Mouse (Mus musculus): ENCODE measurements around the gene Tatdn2. TPM values are rescaled to one million over a fixed set of nuclear protein-coding genes. Genes with fewer than 3 reads are reported as not detected.
"Not testable (repeated sequence)": the region's sequence is repeated elsewhere in the genome, so short reads cannot be mapped to it uniquely, and the experiment has no call there.

Gene Tatdn2
- total RNA-seq, 2 experiments from 2014 or later, result 66.2 to 72.0 TPM

GRCm38 (mm10) chr6:113712718-113713117 is 15.9 kb downstream of the Tatdn2 start:
- no peak for DNase-seq (ENCODE audit: low spot score in 2 of 2)

DNA sequence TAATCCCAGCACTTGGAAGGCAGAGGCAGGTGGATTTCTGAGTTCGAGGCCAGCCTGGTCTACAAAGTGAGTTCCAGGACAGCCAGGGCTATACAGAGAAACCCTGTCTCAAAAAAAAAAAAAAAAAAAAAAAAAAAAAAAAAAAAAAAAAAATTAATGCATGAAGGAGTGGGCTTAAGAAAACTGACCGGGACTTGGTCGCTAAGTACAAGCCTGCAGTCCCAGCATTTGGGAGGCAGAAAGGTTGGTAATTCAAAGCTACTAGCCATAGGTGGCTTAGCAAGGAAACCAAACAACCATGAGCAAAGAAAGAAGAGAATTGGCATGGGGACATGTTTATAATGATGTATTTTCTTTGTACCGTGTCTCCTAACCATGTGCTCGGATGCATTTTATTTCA is 16.5 kb downstream of the Tatdn2 start:
- not testable (repeated sequence) for DNase-seq (ENCODE audit: low spot score in 2 of 2)

DNA sequence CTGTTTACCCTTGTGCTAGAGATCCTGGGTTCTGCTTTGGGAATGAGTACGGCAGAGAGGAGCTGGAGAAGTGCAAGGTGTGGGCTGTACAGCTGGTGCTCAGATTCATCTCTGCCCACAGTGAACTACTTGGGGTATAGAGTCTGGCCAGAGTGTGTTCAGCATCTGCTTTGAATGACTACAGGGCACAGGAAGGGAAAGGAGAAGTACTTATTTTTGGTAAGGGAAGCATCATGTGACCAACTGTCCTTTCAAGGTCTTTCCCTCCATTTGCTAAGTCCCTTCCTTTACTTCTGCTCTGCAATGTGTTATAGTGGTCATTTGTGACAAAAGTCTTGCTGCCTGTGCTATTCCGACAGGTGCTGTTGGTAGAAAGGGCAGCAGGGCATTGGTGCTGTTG is 17.4 kb downstream of the Tatdn2 start:
- no peak for DNase-seq (ENCODE audit: low spot score in 2 of 2)

GRCm38 (mm10) chr6:113714797-113715196 is 17.9 kb downstream of the Tatdn2 start:
- no peak for DNase-seq (ENCODE audit: low spot score in 2 of 2)

DNA sequence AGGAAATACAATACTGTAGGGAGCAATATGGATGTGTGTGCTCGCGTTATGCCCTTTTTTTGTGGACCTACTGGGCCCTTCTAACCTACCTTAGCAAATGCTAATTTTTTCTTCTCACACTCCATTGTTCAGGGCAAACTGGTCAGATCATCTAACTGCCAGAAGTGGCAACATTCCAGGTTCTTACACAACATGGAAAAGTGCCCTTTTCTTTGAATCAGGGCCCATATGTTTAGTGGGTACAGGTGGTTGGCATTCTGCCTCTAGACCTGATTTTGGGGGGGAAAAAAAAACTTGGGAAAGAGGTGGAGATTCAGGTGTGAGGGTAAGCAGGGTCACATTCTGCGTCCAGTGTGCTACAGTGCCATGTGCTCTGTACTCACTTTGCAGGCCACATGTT is 20.7 kb downstream of the Tatdn2 start:
- DNase-seq (ENCODE audit: low spot score in 2 of 2), result no peak

- DNase-seq (ENCODE audit: low spot score in 2 of 2), result no peak
Measured at GRCm38 (mm10) chr6:113719878-113720277, 23.0 kb downstream of the Tatdn2 start, which contains the start of gene Ghrl. Gene Ghrl (minus strand): TSS chr6:113719880.

GRCm38 (mm10) chr6:113721061-113721460 is 24.2 kb downstream of the Tatdn2 start:
- DNase-seq (ENCODE audit: low spot score in 2 of 2), result no peak

- no peak for DNase-seq (ENCODE audit: low spot score in 2 of 2)
Measured at GRCm38 (mm10) chr6:113728181-113728580, 31.3 kb downstream of the Tatdn2 start.

- DNase-seq (ENCODE audit: low spot score in 2 of 2), result no peak
Measured at GRCm38 (mm10) chr6:113731296-113731695, 34.4 kb downstream of the Tatdn2 start.

DNA sequence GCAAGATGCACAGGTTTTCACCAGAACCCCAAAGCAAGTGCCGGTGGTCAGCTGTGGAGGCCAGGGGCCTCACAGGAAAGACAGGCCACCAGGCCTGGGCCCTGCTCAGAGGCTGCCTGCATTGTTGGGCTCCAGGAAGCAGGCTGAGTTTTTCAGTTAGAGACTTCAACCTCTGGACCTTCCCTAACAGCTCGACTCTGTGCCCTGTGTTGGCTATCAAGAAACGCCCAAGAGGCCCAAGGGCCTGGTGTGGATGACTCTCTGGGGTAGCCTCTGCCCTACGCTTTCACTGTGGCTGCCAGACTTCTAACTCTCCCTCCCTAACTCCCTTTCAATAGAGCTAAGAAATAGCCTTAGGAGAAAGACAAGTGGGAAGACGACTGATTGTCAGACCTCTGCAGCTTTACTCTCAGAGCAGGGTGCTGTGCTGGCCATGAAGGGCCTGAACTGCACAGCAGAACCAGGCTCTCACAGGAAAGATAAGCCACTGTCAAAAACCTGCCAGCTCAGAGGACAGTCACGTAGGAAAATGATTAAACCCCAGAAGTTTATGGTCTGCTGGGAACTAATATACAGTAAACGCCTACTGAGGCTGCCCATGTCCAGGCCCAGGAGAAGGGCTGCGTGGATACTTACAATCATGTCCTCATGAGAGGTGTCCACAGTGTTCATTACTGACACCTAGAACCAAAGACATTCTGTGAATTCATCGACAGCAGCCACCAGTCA is 40.6 kb downstream of the Tatdn2 start:
- DNase-seq (ENCODE audit: low spot score in 2 of 2), result no peak

DNA sequence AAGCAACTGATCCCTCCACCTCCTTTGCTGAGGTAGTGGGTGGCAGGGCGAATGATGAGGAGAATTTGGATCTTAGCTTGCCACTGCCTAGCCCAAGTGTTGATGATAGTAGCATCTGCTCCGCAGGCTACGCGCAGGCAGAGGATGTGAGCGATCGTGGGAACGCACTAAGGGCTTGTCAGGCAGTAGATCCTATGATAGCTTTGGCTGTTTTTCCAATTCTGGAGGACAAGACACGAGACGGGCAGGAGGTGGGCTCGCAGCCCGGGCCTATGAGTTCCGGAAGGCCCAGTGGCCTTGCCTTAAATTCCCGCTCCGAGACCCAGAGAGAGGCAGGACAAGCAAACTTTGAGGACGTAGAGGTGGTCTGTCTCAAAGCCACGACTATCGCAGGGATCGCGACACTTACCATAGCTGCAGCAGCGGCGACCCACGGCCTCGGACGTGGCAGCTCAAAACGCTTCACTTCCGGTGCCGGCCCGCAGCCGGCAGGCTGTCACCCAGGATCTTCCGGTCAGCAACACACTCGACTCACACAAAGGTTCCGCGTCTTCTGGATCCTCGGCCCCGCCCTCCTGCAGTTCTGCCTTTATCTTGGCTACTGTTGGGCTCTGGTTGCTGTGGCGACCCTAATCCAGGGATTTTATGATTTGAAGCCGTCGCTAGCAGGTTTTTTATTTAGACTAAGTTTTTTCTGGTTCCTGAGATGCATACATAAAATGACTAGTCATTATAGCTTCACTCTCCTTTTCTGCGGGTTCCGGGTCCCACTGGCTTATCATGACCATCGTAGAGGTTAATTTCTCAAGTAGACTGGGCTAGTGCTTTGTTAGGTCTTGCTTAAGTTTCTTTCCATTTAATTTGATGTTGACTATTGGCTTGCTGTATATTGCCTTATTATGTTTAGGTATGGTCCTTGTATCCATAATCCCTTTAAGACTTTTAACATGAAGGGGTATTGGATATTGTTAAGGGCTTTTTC is 43.7 kb downstream of the Tatdn2 start, which contains the start of gene Sec13:
Gene Sec13 (minus strand): TSS at position 508 of the 982 bp plus-strand sequence.
- peak; percentile 88 to 90 for DNase-seq (ENCODE audit: low spot score in 2 of 2)

- no peak for DNase-seq (ENCODE audit: low spot score in 2 of 2)
Measured at GRCm38 (mm10) chr6:113741425-113741824, 44.6 kb downstream of the Tatdn2 start.

DNA sequence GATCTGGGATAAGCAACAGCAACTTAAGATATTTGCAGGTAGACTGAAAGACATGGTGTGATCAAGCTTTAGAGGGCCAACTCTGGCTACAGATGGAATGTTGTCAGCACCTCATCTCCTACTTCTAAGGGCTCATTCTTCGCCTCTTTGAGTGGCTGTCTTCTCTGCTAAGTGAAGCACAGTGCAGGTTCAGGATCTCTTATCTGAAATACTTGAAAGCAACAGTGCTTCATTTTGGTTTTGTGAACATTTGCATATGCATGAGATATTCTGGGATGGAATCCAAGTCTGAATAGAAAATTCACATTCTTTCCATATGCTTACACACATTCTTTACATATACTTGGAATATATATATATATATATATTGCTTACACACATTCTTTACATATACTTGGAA is 45.5 kb downstream of the Tatdn2 start:
- no peak for DNase-seq (ENCODE audit: low spot score in 2 of 2)

- DNase-seq (ENCODE audit: low spot score in 2 of 2), result no peak
Measured at GRCm38 (mm10) chr6:113743111-113743510, 46.3 kb downstream of the Tatdn2 start.

GRCm38 (mm10) chr6:113745117-113745516 is 48.3 kb downstream of the Tatdn2 start:
- no peak for DNase-seq (ENCODE audit: low spot score in 2 of 2)

DNA sequence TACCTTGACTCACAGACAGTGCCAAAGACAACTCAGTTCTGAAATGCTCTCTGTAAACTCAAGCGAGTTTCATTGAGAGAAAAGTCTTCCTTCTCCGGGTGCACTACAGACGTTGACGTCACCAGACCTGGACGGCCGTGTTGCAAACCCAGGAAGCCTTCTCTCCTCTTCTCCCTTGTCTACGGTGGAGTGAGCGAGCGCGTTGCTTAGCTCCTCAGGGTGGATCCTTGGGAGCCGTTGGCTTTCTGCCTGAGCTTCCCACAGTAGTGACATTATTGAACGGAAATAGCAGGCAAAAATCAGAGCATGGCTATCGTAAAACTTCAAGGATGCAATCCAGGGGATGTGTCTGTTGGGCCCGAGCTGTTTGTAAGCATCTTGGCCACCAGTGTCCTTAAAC is 50.4 kb downstream of the Tatdn2 start:
- no peak for DNase-seq (ENCODE audit: low spot score in 2 of 2)

- no peak for DNase-seq (ENCODE audit: low spot score in 2 of 2)
Measured at GRCm38 (mm10) chr6:113748351-113748750, 51.5 kb downstream of the Tatdn2 start.

- no peak for DNase-seq (ENCODE audit: low spot score in 2 of 2)
Measured at GRCm38 (mm10) chr6:113749119-113749685, 52.4 kb downstream of the Tatdn2 start.
